Mouse (Mus musculus) brain, embryonic 14.5 days (tissue): ENCODE data around the gene Mypop.

Experiments used
- CTCF ChIP-seq: fragments of 200-500 bp; IDR thresholded peaks from 2 replicates; pipeline ENCODE4 v1.5.1; 2012; ENCODE audit warnings: inconsistent platforms, mild to moderate bottlenecking, moderate library complexity, borderline replicate concordance; ENCODE audit not compliant: insufficient read depth, insufficient read length; ENCODE audit errors: extremely low read depth
- POLR2A ChIP-seq: fragments of 200-500 bp; IDR thresholded peaks from 2 replicates; pipeline ENCODE4 v1.6.1; 2012; ENCODE audit warnings: mild to moderate bottlenecking, inconsistent platforms, borderline replicate concordance; ENCODE audit not compliant: poor library complexity, insufficient read depth, insufficient read length, severe bottlenecking; ENCODE audit errors: extremely low read depth

DNA sequence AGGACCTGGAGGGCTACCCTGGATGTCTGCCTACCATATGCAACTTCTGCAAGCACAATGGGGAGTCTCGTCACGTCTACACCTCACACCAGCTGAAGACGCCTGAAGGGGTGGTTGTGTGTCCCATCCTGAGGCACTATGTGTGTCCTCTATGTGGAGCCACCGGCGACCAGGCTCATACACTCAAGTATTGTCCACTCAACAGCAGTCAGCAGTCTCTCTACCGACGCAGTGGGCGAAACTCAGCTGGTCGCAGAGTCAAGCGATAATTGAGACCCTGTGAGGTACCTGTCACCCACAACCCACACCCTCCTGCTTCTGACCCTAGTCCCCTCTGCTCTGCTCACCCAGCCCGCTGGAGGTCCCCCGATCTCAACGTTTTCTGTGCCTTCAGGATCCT is 3.3 kb upstream of the Mypop start:
- TF ChIP-seq POLR2A (no peak), CTCF (no peak)
